Mouse (Mus musculus) G1E (cell line): ENCODE data around the gene Slc26a3. TPM values are rescaled to one million over a fixed set of nuclear protein-coding genes. Genes with fewer than 3 reads are reported as not detected.
"Not testable (repeated sequence)": the region's sequence is repeated elsewhere in the genome, so short reads cannot be mapped to it uniquely, and the experiment has no call there.

Experiments used
- ATAC-seq: 2 replicates; pipeline ENCODE4 v1.8.0; 2016; ENCODE audit warnings: mild to moderate bottlenecking; ENCODE audit not compliant: insufficient number of reproducible peaks, poor library complexity, low FRiP score, severe bottlenecking; ENCODE audit errors: extremely low read depth
- DNase-seq: peaks from one replicate; pipeline ENCODE4 v3.0.0; 2012; ENCODE audit warnings: low spot score
- H3K27me3 ChIP-seq: 2 replicates; pipeline ENCODE4 v1.6.1; 2012; ENCODE audit warnings: mild to moderate bottlenecking, low read length, inconsistent platforms; ENCODE audit not compliant: insufficient read depth
- H3K36me3 ChIP-seq: replicated peaks from 2 replicates; pipeline ENCODE3; 2012; ENCODE audit warnings: mild to moderate bottlenecking, inconsistent platforms
- H3K4me1 ChIP-seq: 2 replicates; pipeline ENCODE4 v1.6.1; 2012; ENCODE audit warnings: low read depth, low read length, inconsistent platforms, mixed read lengths; ENCODE audit not compliant: insufficient read depth
- H3K4me3 ChIP-seq: 2 replicates; pipeline ENCODE4 v1.5.1; 2012; ENCODE audit warnings: low read depth, mild to moderate bottlenecking, inconsistent platforms, low read length, moderate library complexity, mixed read lengths
- H3K9me3 ChIP-seq: replicated peaks from 2 replicates; pipeline ENCODE4 v1.6.1; 2012; ENCODE audit warnings: inconsistent platforms
- CTCF ChIP-seq: IDR thresholded peaks from 2 replicates; pipeline ENCODE4 v1.5.1; 2012; ENCODE audit warnings: low read depth, low read length, inconsistent platforms, mixed read lengths
- GATA1 ChIP-seq: IDR thresholded peaks from 2 replicates; pipeline ENCODE4 v1.6.1; 2012; ENCODE audit warnings: borderline replicate concordance, low read length, inconsistent platforms, mixed read lengths
- GATA2 ChIP-seq: IDR thresholded peaks from 2 replicates; pipeline ENCODE4 v1.6.1; 2012; ENCODE audit warnings: low read depth, low read length, inconsistent platforms, borderline replicate concordance
- POLR2AphosphoS5 ChIP-seq: IDR thresholded peaks from 2 replicates; pipeline ENCODE4 v1.6.1; 2012; ENCODE audit warnings: low read depth, low read length, inconsistent platforms; ENCODE audit not compliant: insufficient replicate concordance
- TAL1 ChIP-seq: conservative IDR thresholded peaks from 2 replicates; pipeline ENCODE4 v1.6.1; 2012; ENCODE audit warnings: low read depth, low read length, inconsistent platforms, mixed read lengths
- polyA plus RNA-seq: library from polyadenylated mRNA; stranded (reverse); fragments of >175 nt; gene quantifications from 2 replicates; pipeline ENCODE4 v1.2.3, GENCODE M21; 2012
- total RNA-seq, 2 experiments: library from RNA; stranded (forward) in 1 of 2; stranded (reverse) in 1 of 2; fragments of 200-1000 nt in 1 of 2; fragments of >200 nt in 1 of 2; fragmentation: Nextera tagmentation in 1 of 2; gene quantifications; 2 replicates each; pipeline ENCODE4 v1.2.3; 2014 to 2017

The Slc26a3 gene
- total and polyA plus RNA-seq, 3 experiments = 0.66 TPM; not detected in 2

DNA sequence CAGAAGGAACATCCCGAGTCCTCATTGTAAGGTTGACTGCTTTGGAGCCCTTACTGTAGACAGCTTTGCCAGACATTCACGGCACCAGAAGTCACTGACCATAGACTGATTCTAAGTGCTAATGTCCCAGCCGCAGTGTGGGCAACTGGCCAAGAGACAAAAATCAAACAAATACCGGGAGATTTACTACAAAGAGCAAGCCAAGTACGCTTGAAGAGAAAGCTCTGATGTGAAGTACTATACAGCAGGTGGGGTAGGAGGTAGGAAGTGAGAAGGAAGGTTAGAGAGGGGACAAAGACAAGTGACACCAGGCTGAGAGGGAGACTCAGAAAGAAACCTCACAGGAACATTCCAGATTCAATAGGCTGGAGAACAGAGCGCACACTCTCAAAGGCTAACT is 54.2 kb downstream of the Slc26a3 start:
- H3K36me3 ChIP-seq = no peaks in the 10 kb centered on the region
- H3K4me1 ChIP-seq = no peaks in the 10 kb centered on the region; the same call in 1 of the 2 replicates
- DNase-seq (no peak), ATAC-seq (no peak)
- H3K4me3 ChIP-seq = no peak overlapping the region
- H3K27me3 ChIP-seq = peaks cover 27% of the 10 kb centered on the region
- H3K9me3 ChIP-seq = no peaks in the 10 kb centered on the region
- no peak for TF ChIP-seq POLR2AphosphoS5
- TF ChIP-seq GATA1 = no peak
- no peak for TF ChIP-seq CTCF
- TF ChIP-seq TAL1 = no peak
- TF ChIP-seq GATA2 = no peak

- Histone ChIP-seq H3K36me3 (no peaks in the 10 kb centered on the region), H3K27me3 (peaks cover 23% of the 10 kb centered on the region), H3K4me3 (no peak overlapping the region), H3K4me1 (no peaks in the 10 kb centered on the region; the same call in 1 of the 2 replicates), H3K9me3 (no peaks in the 10 kb centered on the region)
- no peak for TF ChIP-seq GATA1
- no peak for TF ChIP-seq GATA2
- no peak for TF ChIP-seq POLR2AphosphoS5
- TF ChIP-seq CTCF = no peak
- no peak for TF ChIP-seq TAL1
- ATAC-seq (no peak), DNase-seq (no peak)
Measured at GRCm38 (mm10) chr12:31449341-31449740, 58.7 kb downstream of the Slc26a3 start.

DNA sequence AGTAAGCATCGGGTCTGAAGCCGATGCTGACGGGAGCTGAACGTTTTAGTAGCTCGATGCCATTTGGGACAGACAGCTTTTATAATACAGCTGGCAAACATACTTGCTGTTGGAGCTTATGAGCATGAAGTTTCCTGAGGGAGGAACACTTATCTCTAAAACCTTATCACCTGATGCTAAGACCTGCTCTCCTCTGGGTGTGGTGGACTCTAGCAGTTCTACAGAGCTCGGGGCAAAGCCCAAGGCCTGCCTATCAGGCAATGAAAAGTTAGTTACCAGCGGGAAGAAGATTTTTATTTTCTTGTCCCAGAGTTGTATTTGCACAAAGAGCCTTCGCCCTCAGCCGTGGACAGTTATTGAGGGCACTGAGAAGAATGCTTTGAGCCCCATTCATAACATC is 65.6 kb downstream of the Slc26a3 start:
- no peak for ATAC-seq
- no peaks in the 10 kb centered on the region for H3K4me1 ChIP-seq
- TF ChIP-seq CTCF (no peak), TAL1 (no peak), GATA1 (no peak), POLR2AphosphoS5 (no peak), GATA2 (no peak)

GRCm38 (mm10) chr12:31458474-31458873 is 67.8 kb downstream of the Slc26a3 start:
- Histone ChIP-seq H3K36me3 (no peaks in the 10 kb centered on the region), H3K27me3 (peaks cover 14% of the 10 kb centered on the region), H3K9me3 (no peaks in the 10 kb centered on the region), H3K4me1 (no peaks in the 10 kb centered on the region), H3K4me3 (no peak overlapping the region)
- no peak for TF ChIP-seq TAL1
- TF ChIP-seq CTCF = no peak
- no peak for TF ChIP-seq GATA1
- TF ChIP-seq POLR2AphosphoS5 = no peak
- no peak for TF ChIP-seq GATA2
- ATAC-seq = no peak
- no peak for DNase-seq

More for the DNA sequence above, 65.6 kb downstream of the Slc26a3 start:
- DNase-seq = no peak
- H3K4me3 ChIP-seq = no peak overlapping the region
- no peaks in the 10 kb centered on the region for H3K9me3 ChIP-seq
- peaks cover 23% of the 10 kb centered on the region for H3K27me3 ChIP-seq
- H3K36me3 ChIP-seq = no peaks in the 10 kb centered on the region

GRCm38 (mm10) chr12:31460270-31460669 is 69.6 kb downstream of the Slc26a3 start:
- H3K27me3 ChIP-seq = peaks cover 12% of the 10 kb centered on the region
- H3K36me3 ChIP-seq, ATAC-seq, DNase-seq, H3K9me3 ChIP-seq, H3K4me1 ChIP-seq, H3K4me3 ChIP-seq: not testable (repeated sequence)

- TF ChIP-seq POLR2AphosphoS5 (no peak), GATA2 (no peak), TAL1 (no peak), GATA1 (no peak), CTCF (no peak)
- Histone ChIP-seq H3K36me3 (no peaks in the 10 kb centered on the region), H3K9me3 (no peaks in the 10 kb centered on the region), H3K4me1 (no peaks in the 10 kb centered on the region), H3K4me3 (no peak overlapping the region), H3K27me3 (peaks cover 7% of the 10 kb centered on the region; the same call in 1 of the 2 replicates)
- ATAC-seq (no peak), DNase-seq (no peak)
Measured at GRCm38 (mm10) chr12:31461371-31461770, 70.7 kb downstream of the Slc26a3 start.

DNA sequence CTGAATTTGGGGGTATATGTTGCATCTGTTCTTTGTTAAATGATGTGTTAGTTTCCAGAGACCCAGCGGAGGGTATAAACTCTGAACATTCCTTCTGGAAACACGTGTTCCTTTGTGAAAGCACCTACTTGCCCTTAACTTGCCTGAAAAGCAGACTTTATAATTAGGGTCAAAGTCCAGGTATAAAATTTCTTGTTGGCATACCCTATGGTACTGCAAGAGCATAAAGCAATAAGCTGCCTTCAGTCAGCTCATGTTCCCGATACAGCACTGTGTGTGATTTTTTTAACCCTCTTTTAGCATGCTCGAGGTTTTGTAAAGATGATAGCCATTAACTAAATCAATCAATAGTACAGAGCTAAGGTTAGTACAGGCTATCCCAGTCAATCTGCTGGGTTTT is 71.9 kb downstream of the Slc26a3 start:
- DNase-seq (no peak), ATAC-seq (no peak)
- H3K36me3 ChIP-seq = no peaks in the 10 kb centered on the region
- H3K9me3 ChIP-seq = no peaks in the 10 kb centered on the region
- TF ChIP-seq POLR2AphosphoS5 (no peak), CTCF (no peak), TAL1 (no peak), GATA2 (no peak), GATA1 (no peak)
- no peak overlapping the region for H3K4me3 ChIP-seq
- H3K4me1 ChIP-seq = no peaks in the 10 kb centered on the region
- H3K27me3 ChIP-seq = no peaks in the 10 kb centered on the region

- DNase-seq, H3K9me3 ChIP-seq, H3K27me3 ChIP-seq, H3K4me3 ChIP-seq, H3K36me3 ChIP-seq, ATAC-seq, H3K4me1 ChIP-seq: not testable (repeated sequence)
Measured at GRCm38 (mm10) chr12:31478182-31478581, 87.5 kb downstream of the Slc26a3 start.
